Mouse (Mus musculus) embryonic fibroblast, embryonic 13.5 days (primary cell): ENCODE measurements around the gene Esrrb. TPM values are rescaled to one million over a fixed set of nuclear protein-coding genes. Genes with fewer than 3 reads are reported as not detected.

Experiments
- H3K27ac ChIP-seq: 2 replicates; pipeline ENCODE4 v1.5.1; 2012; ENCODE audit warnings: low read length, control low read depth, inconsistent platforms; ENCODE audit not compliant: insufficient read depth
- H3K4me1 ChIP-seq: 2 replicates; pipeline ENCODE4 v1.6.1; 2011; ENCODE audit warnings: low read length; ENCODE audit not compliant: control insufficient read depth, insufficient read depth
- H3K4me3 ChIP-seq: 2 replicates; pipeline ENCODE4 v1.5.1; 2011; ENCODE audit warnings: mild to moderate bottlenecking, control low read depth, low read length; ENCODE audit not compliant: insufficient read depth
- CTCF ChIP-seq: IDR thresholded peaks from 2 replicates; pipeline ENCODE4 v1.5.1; 2011; ENCODE audit warnings: mild to moderate bottlenecking, control low read depth, low read length, moderate library complexity, borderline replicate concordance; ENCODE audit not compliant: insufficient read depth
- POLR2A ChIP-seq: IDR thresholded peaks from 2 replicates; pipeline ENCODE4 v1.6.1; 2011; ENCODE audit warnings: low read depth, mild to moderate bottlenecking, control low read depth, low read length, moderate library complexity
- polyA plus RNA-seq: library from polyadenylated mRNA; stranded (reverse); fragments of >200 nt; gene quantifications from 2 replicates; pipeline ENCODE4 v1.2.4, GENCODE M21; 2011; ENCODE audit warnings: low read depth; ENCODE audit not compliant: missing spikeins, insufficient read length

The Esrrb gene
- polyA plus RNA-seq, 1 experiment = not detected

GRCm38 (mm10) chr12:86509295-86510279, 148.7 kb downstream of the Esrrb start:
- H3K4me1 ChIP-seq = no peaks in the 10 kb centered on the region
- no peak overlapping the region for H3K4me3 ChIP-seq
- TF ChIP-seq POLR2A (no peak), CTCF (no peak)
- H3K27ac ChIP-seq = no peak overlapping the region

DNA sequence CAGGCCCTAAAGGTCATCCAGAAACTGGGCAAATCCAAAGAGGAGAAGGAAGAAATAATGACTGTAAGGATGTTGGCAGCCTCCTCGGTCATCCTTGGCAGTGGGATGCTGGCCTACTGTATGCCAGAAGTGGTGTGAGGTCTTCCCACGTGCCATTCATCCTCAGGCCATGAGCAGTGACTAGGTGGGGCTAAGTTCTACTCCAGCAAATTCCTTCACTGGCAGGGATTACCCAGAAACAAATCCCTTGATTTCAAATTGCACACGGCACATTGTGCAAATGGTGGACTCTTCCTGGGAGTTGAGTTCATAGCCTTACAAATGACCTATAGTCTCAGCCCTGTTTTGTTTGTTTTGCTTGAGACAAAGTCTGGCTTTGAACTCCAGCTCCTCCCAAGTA, 151.4 kb downstream of the Esrrb start:
- TF ChIP-seq CTCF (no peak), POLR2A (no peak)
- Histone ChIP-seq H3K4me1 (no peaks in the 10 kb centered on the region), H3K27ac (no peak overlapping the region), H3K4me3 (no peak overlapping the region)

DNA sequence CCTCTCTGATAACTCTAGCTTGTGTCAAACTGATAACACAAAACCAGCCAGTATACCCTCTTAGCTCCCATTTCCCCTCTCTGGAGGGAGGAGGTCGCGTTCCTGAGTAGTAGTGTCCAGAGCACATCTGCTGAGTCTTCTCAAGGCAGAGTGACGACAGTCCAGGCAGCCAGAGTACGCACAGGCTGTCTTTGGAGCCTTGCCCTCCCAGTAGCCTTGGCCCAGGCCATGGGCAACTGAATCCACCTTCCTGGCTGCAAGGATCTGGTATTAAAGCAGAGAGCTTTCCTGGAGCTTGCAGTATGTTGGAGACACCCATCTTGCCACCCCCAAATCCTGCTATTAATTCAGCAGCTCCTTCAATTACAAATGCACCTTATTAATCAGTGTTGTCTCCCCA, 152.7 kb downstream of the Esrrb start:
- Histone ChIP-seq H3K4me3 (no peak overlapping the region), H3K4me1 (no peaks in the 10 kb centered on the region), H3K27ac (no peak overlapping the region)
- TF ChIP-seq CTCF (no peak), POLR2A (no peak)

DNA sequence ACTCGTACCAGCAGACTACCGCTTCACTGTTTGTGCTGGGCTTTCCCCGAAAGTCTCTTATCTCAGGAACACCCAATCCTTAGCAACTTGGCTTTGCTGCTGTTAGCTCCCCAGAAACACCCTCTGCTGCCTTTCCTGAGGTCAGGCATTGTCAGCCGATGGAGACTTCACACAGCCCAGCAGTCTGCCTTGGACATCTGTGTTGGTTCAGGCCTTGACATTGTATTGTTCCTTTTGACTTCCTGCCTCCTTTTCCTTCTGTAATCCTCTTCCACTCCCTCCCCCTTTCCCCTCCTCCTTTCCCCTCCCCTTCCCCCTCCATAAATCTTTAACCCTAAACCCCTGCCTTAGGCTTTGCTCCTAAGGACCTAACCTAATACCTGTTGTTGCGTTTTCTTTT, 155.7 kb downstream of the Esrrb start:
- Histone ChIP-seq H3K27ac (no peak overlapping the region), H3K4me1 (no peaks in the 10 kb centered on the region)
- TF ChIP-seq POLR2A = no peak
- TF ChIP-seq CTCF = no peak

GRCm38 (mm10) chr12:86517721-86518120, 156.8 kb downstream of the Esrrb start:
- no peak overlapping the region for H3K27ac ChIP-seq
- no peak for TF ChIP-seq CTCF
- TF ChIP-seq POLR2A = no peak
- no peak overlapping the region for H3K4me3 ChIP-seq
- no peaks in the 10 kb centered on the region for H3K4me1 ChIP-seq

More for the DNA sequence above, 155.7 kb downstream of the Esrrb start:
- H3K4me3 ChIP-seq = no peak overlapping the region

DNA sequence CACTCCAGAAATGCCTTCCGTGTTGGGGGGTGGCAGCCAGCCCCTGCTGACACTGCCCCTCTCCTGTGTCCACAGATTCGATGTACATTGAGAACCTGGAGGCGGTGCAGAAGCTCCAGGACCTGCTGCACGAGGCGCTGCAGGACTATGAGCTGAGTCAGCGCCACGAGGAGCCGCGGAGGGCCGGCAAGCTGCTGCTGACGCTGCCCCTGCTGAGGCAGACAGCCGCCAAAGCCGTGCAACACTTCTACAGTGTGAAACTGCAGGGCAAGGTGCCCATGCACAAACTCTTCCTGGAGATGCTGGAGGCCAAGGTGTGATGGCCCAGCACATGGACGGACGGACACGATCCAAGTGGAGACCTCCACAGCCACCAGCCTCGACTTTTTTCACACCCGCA, 157.8 kb downstream of the Esrrb start:
- H3K4me3 ChIP-seq = no peak overlapping the region
- no peak for TF ChIP-seq CTCF
- no peak for TF ChIP-seq POLR2A
- H3K4me1 ChIP-seq = no peaks in the 10 kb centered on the region
- no peak overlapping the region for H3K27ac ChIP-seq

- Histone ChIP-seq H3K4me3 (no peak overlapping the region), H3K27ac (no peak overlapping the region), H3K4me1 (no peaks in the 10 kb centered on the region)
- TF ChIP-seq POLR2A (no peak), CTCF (no peak)
These were observed 173.4 kb downstream of the Esrrb start for GRCm38 (mm10) chr12:86534283-86534682.

- Histone ChIP-seq H3K4me3 (no peak overlapping the region), H3K27ac (no peak overlapping the region), H3K4me1 (no peaks in the 10 kb centered on the region)
- TF ChIP-seq POLR2A (no peak), CTCF (no peak)
These were observed 176.9 kb downstream of the Esrrb start for GRCm38 (mm10) chr12:86537799-86538198.

DNA sequence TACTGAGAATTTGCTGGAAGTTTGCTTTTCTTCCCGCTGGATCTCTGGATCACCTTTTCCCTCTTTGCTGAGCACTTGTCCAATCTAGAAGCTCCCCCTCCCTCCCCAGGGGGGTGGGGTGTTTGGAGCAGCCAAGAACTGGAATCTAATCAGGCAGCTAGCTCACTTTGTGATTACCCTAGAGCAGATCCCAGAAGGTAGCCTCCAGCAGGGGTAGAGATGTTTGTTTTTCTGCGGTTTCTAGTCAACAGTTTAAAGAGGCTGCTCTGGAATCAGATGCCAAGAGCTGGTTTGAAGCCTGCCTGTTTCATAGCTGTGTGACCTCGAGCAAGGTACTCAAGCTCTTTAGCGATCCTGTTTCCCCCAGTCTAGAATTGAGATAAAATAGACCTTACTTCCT, 177.8 kb downstream of the Esrrb start:
- Histone ChIP-seq H3K27ac (no peak overlapping the region), H3K4me3 (no peak overlapping the region), H3K4me1 (no peaks in the 10 kb centered on the region)
- TF ChIP-seq POLR2A = no peak
- TF ChIP-seq CTCF = no peak

DNA sequence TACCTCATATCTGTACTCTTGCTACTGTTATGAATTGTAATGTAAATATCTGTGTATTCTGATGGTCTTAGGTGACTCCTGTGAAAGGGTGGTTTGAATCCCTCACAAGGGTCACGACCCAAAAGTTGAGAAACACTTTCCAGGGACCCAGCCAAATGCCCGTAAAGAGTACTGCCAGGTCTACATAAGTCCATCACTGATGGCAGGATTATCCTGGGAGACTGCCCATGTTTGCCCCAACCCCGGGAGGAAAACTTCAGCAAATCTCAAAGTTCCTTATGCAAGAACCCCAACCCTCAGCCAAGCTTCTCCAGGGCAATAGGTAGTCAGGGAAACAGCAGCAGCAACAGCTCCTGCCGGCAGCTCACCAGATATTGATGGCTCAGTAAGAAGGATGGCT, 178.6 kb downstream of the Esrrb start:
- TF ChIP-seq POLR2A (no peak), CTCF (no peak)
- Histone ChIP-seq H3K4me1 (no peaks in the 10 kb centered on the region), H3K27ac (no peak overlapping the region), H3K4me3 (no peak overlapping the region)
